Mouse (Mus musculus): ENCODE results near the gene Vrk2.

DNA sequence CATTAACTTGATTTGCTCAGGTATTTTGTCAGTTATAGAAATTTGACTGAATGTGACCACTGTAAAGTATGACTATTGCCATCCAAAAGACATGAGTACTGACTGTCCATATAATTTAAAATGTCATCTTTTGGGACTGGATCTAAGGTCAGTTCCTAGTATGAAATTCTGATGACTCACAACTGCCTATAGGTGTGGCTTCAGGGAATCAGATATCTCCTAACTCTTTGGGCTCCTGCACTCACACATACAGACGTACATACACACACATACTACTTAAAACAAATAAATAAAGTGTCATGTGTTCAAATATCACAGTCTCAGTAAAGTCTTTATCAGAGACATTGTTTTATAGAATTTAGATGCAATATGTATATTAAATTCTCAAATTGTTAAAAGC lies 5.1 kb upstream of the Vrk2 start:
- TF ChIP-seq CTCF (IDR thresholded peaks at IDR 0.05; ENCODE audit: insufficient read depth, low read length) (no peak), POLR2A (IDR thresholded peaks at IDR 0.05; ENCODE audit: borderline replicate concordance, extremely low read depth, low read depth, low read length) (no peak)
